Mouse (Mus musculus) heart, embryonic 10.5 days (tissue): ENCODE data around the gene Vmn2r20. TPM values are rescaled to one million over a fixed set of nuclear protein-coding genes. Genes with fewer than 3 reads are reported as not detected.
"Not testable (repeated sequence)": the region's sequence is repeated elsewhere in the genome, so short reads cannot be mapped to it uniquely, and the experiment has no call there.

ENCODE experiments used
- DNase-seq: peaks from one replicate; pipeline ENCODE4 v3.0.0-alpha.2; 2017; ENCODE audit warnings: low spot score
- H3K27ac ChIP-seq: fragments of 300-500 bp; sonication (generic); 2 replicates; pipeline ENCODE4 v1.5.1; 2016; ENCODE audit warnings: mild to moderate bottlenecking
- H3K27me3 ChIP-seq: fragments of 300-500 bp; sonication (generic); 2 replicates; pipeline ENCODE4 v1.6.1; 2016; ENCODE audit warnings: mild to moderate bottlenecking; ENCODE audit not compliant: poor library complexity, insufficient read depth, severe bottlenecking
- H3K36me3 ChIP-seq: fragments of 300-500 bp; sonication (generic); 2 replicates; pipeline ENCODE4 v1.6.1; 2016; ENCODE audit warnings: mild to moderate bottlenecking, moderate library complexity
- H3K4me1 ChIP-seq: fragments of 300-500 bp; sonication (generic); 2 replicates; pipeline ENCODE4 v1.6.1; 2016; ENCODE audit warnings: mild to moderate bottlenecking
- H3K4me3 ChIP-seq: fragments of 300-500 bp; sonication (generic); 2 replicates; pipeline ENCODE4 v1.5.1; 2016; ENCODE audit warnings: mild to moderate bottlenecking, moderate library complexity
- H3K9me3 ChIP-seq: fragments of 300-500 bp; sonication (generic); 2 replicates; pipeline ENCODE4 v1.6.1; 2016; ENCODE audit warnings: mild to moderate bottlenecking, moderate library complexity
- WGBS: fragments of 180-500 bp; shearing (Covaris S2); methylation state at CpG from one replicate; pipeline ENCODE4 v1.1.7; 2016; 5-methylcytosine and 5-hydroxymethylcytosine counted together
- polyA plus RNA-seq: library from polyadenylated mRNA; unstranded; fragments of >200 nt; fragmentation: Nextera tagmentation; extraction: Ambion mirVana; gene quantifications from 2 replicates; pipeline ENCODE4 v1.2.1, GENCODE M21; 2016

Vmn2r20 gene
- not detected in 2 replicates for polyA plus RNA-seq

- H3K4me3 ChIP-seq, H3K27ac ChIP-seq, H3K4me1 ChIP-seq, H3K27me3 ChIP-seq, DNase-seq, H3K36me3 ChIP-seq, H3K9me3 ChIP-seq: not testable (repeated sequence)
- no CpG with 5 or more reads among the region's 4 CpGs for WGBS
Measured at GRCm38 (mm10) chr6:123418016-123418415, at the start of gene Vmn2r20. Gene Vmn2r20, minus strand, starts transcription at chr6:123418116.

GRCm38 (mm10) chr6:123424413-123424812 lies 6.5 kb upstream of the Vmn2r20 start:
- no CpG with 5 or more reads among the region's 1 CpGs for WGBS
- DNase-seq = not testable (repeated sequence)

GRCm38 (mm10) chr6:123406918-123407665 lies 10.8 kb downstream of the Vmn2r20 start:
- not testable (repeated sequence) for H3K27me3 ChIP-seq, H3K9me3 ChIP-seq, DNase-seq, H3K27ac ChIP-seq, H3K4me1 ChIP-seq, H3K4me3 ChIP-seq, H3K36me3 ChIP-seq
- WGBS = no CpG with 5 or more reads among the region's 8 CpGs

More at GRCm38 (mm10) chr6:123424413-123424812, 6.5 kb upstream of the Vmn2r20 start:
- not testable (repeated sequence) for H3K27ac ChIP-seq, H3K9me3 ChIP-seq, H3K27me3 ChIP-seq, H3K4me1 ChIP-seq, H3K4me3 ChIP-seq, H3K36me3 ChIP-seq

GRCm38 (mm10) chr6:123388824-123389223 lies 29.1 kb downstream of the Vmn2r20 start:
- not testable (repeated sequence) for H3K27ac ChIP-seq, H3K4me3 ChIP-seq, H3K27me3 ChIP-seq, DNase-seq, H3K36me3 ChIP-seq, H3K4me1 ChIP-seq, H3K9me3 ChIP-seq

- DNase-seq = no peak
- no peaks in the 10 kb centered on the region for H3K36me3 ChIP-seq
- WGBS = 90% methylated on average over 1 of the region's 1 CpGs
- H3K9me3 ChIP-seq = no peaks in the 10 kb centered on the region
- H3K27ac ChIP-seq = no peak overlapping the region
- no peak overlapping the region for H3K4me3 ChIP-seq
- no peaks in the 10 kb centered on the region for H3K4me1 ChIP-seq
- no peaks in the 10 kb centered on the region for H3K27me3 ChIP-seq
Measured at GRCm38 (mm10) chr6:123346141-123346540, 71.8 kb downstream of the Vmn2r20 start.

GRCm38 (mm10) chr6:123340093-123340492 lies 77.8 kb downstream of the Vmn2r20 start:
- Histone ChIP-seq H3K36me3 (no peaks in the 10 kb centered on the region), H3K9me3 (no peaks in the 10 kb centered on the region), H3K27ac (no peak overlapping the region), H3K27me3 (no peaks in the 10 kb centered on the region), H3K4me1 (no peaks in the 10 kb centered on the region), H3K4me3 (no peak overlapping the region)
- DNase-seq = no peak

GRCm38 (mm10) chr6:123332503-123332902 lies 85.4 kb downstream of the Vmn2r20 start:
- H3K9me3 ChIP-seq = no peaks in the 10 kb centered on the region
- no peak for DNase-seq
- no peak overlapping the region for H3K4me3 ChIP-seq
- no peaks in the 10 kb centered on the region for H3K27me3 ChIP-seq
- H3K4me1 ChIP-seq = no peaks in the 10 kb centered on the region
- H3K36me3 ChIP-seq = no peaks in the 10 kb centered on the region
- H3K27ac ChIP-seq = no peak overlapping the region
- WGBS = 57% methylated on average over 2 of the region's 2 CpGs

Other genes starting within 250 kb of the Vmn2r20 start
- gene Clec4b2, start 245.2 kb downstream of the Vmn2r20 start, polyA plus RNA-seq = not detected in 2 replicates
- gene Clec4n, start 188.3 kb downstream of the Vmn2r20 start, polyA plus RNA-seq = 0.24 TPM in 1 of 2 replicates, not detected in the other
- gene Clec4d, start 156.0 kb downstream of the Vmn2r20 start, polyA plus RNA-seq = not detected in 2 replicates
- gene Clec4e, start 128.2 kb downstream of the Vmn2r20 start, polyA plus RNA-seq = 0.36 TPM in 1 of 2 replicates, not detected in the other
- not detected in 2 replicates for gene Vmn2r19, start 109.8 kb downstream of the Vmn2r20 start, polyA plus RNA-seq
- not detected in 2 replicates for gene Vmn2r21, start 115.3 kb upstream of the Vmn2r20 start, polyA plus RNA-seq
- not detected in 2 replicates for gene Vmn2r22, start 232.6 kb upstream of the Vmn2r20 start, polyA plus RNA-seq